Mouse (Mus musculus) CH12.LX (cell line): ENCODE results near the gene Dnajc6. TPM values are rescaled to one million over a fixed set of nuclear protein-coding genes. Genes with fewer than 3 reads are reported as not detected.

Experiments used
- DNase-seq: peaks from one replicate; pipeline ENCODE4 v3.0.0-alpha.2; 2013; ENCODE audit errors: extremely low read depth
- H3K27ac ChIP-seq: 2 replicates; pipeline ENCODE4 v1.5.1; 2012; ENCODE audit warnings: low read depth, mild to moderate bottlenecking, control low read depth, moderate library complexity; ENCODE audit not compliant: insufficient read depth
- H3K27me3 ChIP-seq: replicated peaks from 2 replicates; pipeline ENCODE3; 2012; ENCODE audit warnings: inconsistent platforms
- H3K36me3 ChIP-seq, 2 experiments: replicated peaks in 1 of 2; 2 replicates each; pipeline versions ENCODE3 to v1.6.1; 2012; ENCODE audit warnings: inconsistent platforms in 1 of 2, low read length in 1 of 2, mild to moderate bottlenecking in 1 of 2, mixed read lengths in 1 of 2, moderate library complexity in 1 of 2; ENCODE audit not compliant: control insufficient read depth in 1 of 2, insufficient read depth in 1 of 2
- H3K4me1 ChIP-seq, 2 experiments: 2 replicates each; pipeline ENCODE4 v1.6.1; 2012; ENCODE audit warnings: inconsistent platforms in 1 of 2, moderate library complexity in 1 of 2; ENCODE audit not compliant: insufficient read depth in 2 of 2, control insufficient read depth in 1 of 2
- H3K4me2 ChIP-seq: 2 replicates; pipeline ENCODE4 v1.6.1; 2012; ENCODE audit warnings: low read depth, mild to moderate bottlenecking, control low read depth; ENCODE audit not compliant: poor library complexity, insufficient read depth, severe bottlenecking
- H3K4me3 ChIP-seq, 3 experiments: fragments of 150-350 bp in 1 of 3; sonication (generic) in 1 of 3; replicated peaks in 1 of 3; 2 replicates each; pipeline versions ENCODE3 to v1.5.1; 2011 to 2012; ENCODE audit warnings: low read depth in 2 of 3, low read length in 2 of 3, mild to moderate bottlenecking in 2 of 3, moderate library complexity in 2 of 3, control low read depth in 1 of 3, improper control_type of control experiment in 1 of 3, inconsistent platforms in 1 of 3, mixed read lengths in 1 of 3; ENCODE audit not compliant: poor library complexity in 1 of 3
- H3K79me2 ChIP-seq: replicated peaks from 2 replicates; pipeline ENCODE4 v1.6.1; 2012; ENCODE audit warnings: mild to moderate bottlenecking, moderate library complexity; ENCODE audit not compliant: control insufficient read depth, poor library complexity, insufficient read depth, severe bottlenecking; ENCODE audit errors: extremely low read depth
- H3K9ac ChIP-seq: 2 replicates; pipeline ENCODE4 v1.6.1; 2012; ENCODE audit warnings: low read depth, mild to moderate bottlenecking, control low read depth, moderate library complexity; ENCODE audit not compliant: insufficient read depth
- H3K9me3 ChIP-seq: replicated peaks from 2 replicates; pipeline ENCODE3; 2012; ENCODE audit warnings: low read length, inconsistent platforms, mixed read lengths
- BHLHE40 ChIP-seq: IDR thresholded peaks from 2 replicates; pipeline ENCODE4 v1.6.1; 2011; ENCODE audit warnings: mild to moderate bottlenecking, low read depth, low read length, improper control_type of control experiment
- CHD2 ChIP-seq: IDR thresholded peaks from 2 replicates; pipeline ENCODE4 v1.6.1; 2011; ENCODE audit warnings: low read length, improper control_type of control experiment
- CTCF ChIP-seq, 2 experiments: IDR thresholded peaks in 1 of 2; conservative IDR thresholded peaks in 1 of 2; 2 replicates each; pipeline ENCODE4 v1.5.1; 2011 to 2012; ENCODE audit warnings: low read depth in 2 of 2, low read length in 2 of 2, improper control_type of control experiment in 1 of 2, inconsistent platforms in 1 of 2, mild to moderate bottlenecking in 1 of 2, moderate library complexity in 1 of 2
- E2F4 ChIP-seq: IDR thresholded peaks from 2 replicates; pipeline ENCODE4 v1.6.1; 2011; ENCODE audit warnings: low read depth, low read length, improper control_type of control experiment; ENCODE audit not compliant: insufficient replicate concordance
- ELF1 ChIP-seq: IDR thresholded peaks from 2 replicates; pipeline ENCODE4 v1.6.1; 2014; ENCODE audit warnings: low read depth, mild to moderate bottlenecking, inconsistent platforms, low read length, improper control_type of control experiment
- EP300 ChIP-seq: IDR thresholded peaks from 2 replicates; pipeline ENCODE4 v1.6.1; 2011; ENCODE audit warnings: low read length, improper control_type of control experiment
- ETS1 ChIP-seq: conservative IDR thresholded peaks from 2 replicates; pipeline ENCODE4 v1.6.1; 2012; ENCODE audit warnings: low read depth, mild to moderate bottlenecking, inconsistent platforms, low read length, improper control_type of control experiment, moderate library complexity
- GABPA ChIP-seq: IDR thresholded peaks from 2 replicates; pipeline ENCODE4 v1.6.1; 2012; ENCODE audit warnings: low read depth, low read length, improper control_type of control experiment, inconsistent platforms; ENCODE audit not compliant: insufficient replicate concordance
- HCFC1 ChIP-seq: IDR thresholded peaks from 2 replicates; pipeline ENCODE4 v1.6.1; 2012; ENCODE audit warnings: low read depth, mild to moderate bottlenecking, inconsistent platforms, low read length, improper control_type of control experiment
- IRF4 ChIP-seq: IDR thresholded peaks from 2 replicates; pipeline ENCODE4 v1.6.1; 2014; ENCODE audit warnings: low read depth, mild to moderate bottlenecking, inconsistent platforms, low read length, improper control_type of control experiment
- JUND ChIP-seq: conservative IDR thresholded peaks from 2 replicates; pipeline ENCODE4 v1.6.1; 2011; ENCODE audit warnings: low read depth, low read length, improper control_type of control experiment
- MAFK ChIP-seq: IDR thresholded peaks from 2 replicates; pipeline ENCODE4 v1.6.1; 2011; ENCODE audit warnings: low read length, improper control_type of control experiment; ENCODE audit not compliant: insufficient replicate concordance
- MAX ChIP-seq: IDR thresholded peaks from 2 replicates; pipeline ENCODE4 v1.6.1; 2011; ENCODE audit warnings: low read length, improper control_type of control experiment
- MAZ ChIP-seq: IDR thresholded peaks from 2 replicates; pipeline ENCODE4 v1.6.1; 2012; ENCODE audit warnings: low read depth, mild to moderate bottlenecking, inconsistent platforms, low read length, improper control_type of control experiment, moderate library complexity
- MEF2A ChIP-seq: IDR thresholded peaks from 2 replicates; pipeline ENCODE4 v1.6.1; 2014; ENCODE audit warnings: low read depth, mild to moderate bottlenecking, inconsistent platforms, low read length, improper control_type of control experiment, borderline replicate concordance
- MXI1 ChIP-seq: IDR thresholded peaks from 2 replicates; pipeline ENCODE4 v1.6.1; 2011; ENCODE audit warnings: mild to moderate bottlenecking, low read depth, low read length, improper control_type of control experiment
- MYC ChIP-seq: IDR thresholded peaks from 2 replicates; pipeline ENCODE4 v1.6.1; 2011; ENCODE audit warnings: low read depth, mild to moderate bottlenecking, improper control_type of control experiment, low read length
- NELFE ChIP-seq: IDR thresholded peaks from 2 replicates; pipeline ENCODE4 v1.6.1; 2011; ENCODE audit warnings: low read depth, low read length, improper control_type of control experiment
- NRF1 ChIP-seq: IDR thresholded peaks from 2 replicates; pipeline ENCODE4 v1.6.1; 2014; ENCODE audit warnings: low read depth, mild to moderate bottlenecking, inconsistent platforms, low read length, improper control_type of control experiment, moderate library complexity
- PAX5 ChIP-seq: IDR thresholded peaks from 2 replicates; pipeline ENCODE4 v1.6.1; 2012; ENCODE audit warnings: low read length, inconsistent platforms, mixed read lengths
- POLR2AphosphoS2 ChIP-seq: IDR thresholded peaks from 2 replicates; pipeline ENCODE4 v1.6.1; 2011; ENCODE audit warnings: low read depth, low read length, improper control_type of control experiment
- RAD21 ChIP-seq: IDR thresholded peaks from 2 replicates; pipeline ENCODE4 v1.6.1; 2011; ENCODE audit warnings: low read depth, mild to moderate bottlenecking, low read length, improper control_type of control experiment, moderate library complexity
- RCOR1 ChIP-seq: conservative IDR thresholded peaks from 2 replicates; pipeline ENCODE4 v1.6.1; 2012; ENCODE audit warnings: low read depth, mild to moderate bottlenecking, inconsistent platforms, low read length, improper control_type of control experiment
- TBP ChIP-seq: conservative IDR thresholded peaks from 2 replicates; pipeline ENCODE4 v1.6.1; 2011; ENCODE audit warnings: low read depth, low read length, improper control_type of control experiment
- UBTF ChIP-seq: IDR thresholded peaks from 2 replicates; pipeline ENCODE4 v1.6.1; 2012; ENCODE audit warnings: low read depth, mild to moderate bottlenecking, inconsistent platforms, low read length, improper control_type of control experiment, moderate library complexity
- ZKSCAN1 ChIP-seq: IDR thresholded peaks from 2 replicates; pipeline ENCODE4 v1.6.1; 2012; ENCODE audit warnings: low read depth, inconsistent platforms, low read length, improper control_type of control experiment, borderline replicate concordance
- ZMIZ1 ChIP-seq: IDR thresholded peaks from 2 replicates; pipeline ENCODE4 v1.6.1; 2012; ENCODE audit warnings: low read depth, mild to moderate bottlenecking, inconsistent platforms, low read length, improper control_type of control experiment
- dilution Hi-C: fragments of 300-500 bp; cut with MboI; formaldehyde crosslinking; loops from 2 replicates; pipeline ENCODE4 v1.14.3; 2020; ENCODE audit warnings: low sequenced_read_pairs; ENCODE audit not compliant: extremely low pct_unique_long_range_greater_than_20kb, extremely low pct_ligation_motif_present
- in situ Hi-C: fragments of 300-500 bp; cut with MboI; formaldehyde crosslinking; loops from 3 replicates; pipeline ENCODE4 v1.14.3; 2019; ENCODE audit warnings: low sequenced_read_pairs, low pct_ligation_motif_present, low pct_unique_long_range_greater_than_20kb, mixed read lengths
- polyA plus RNA-seq: library from polyadenylated mRNA; unstranded; fragments of >175 nt; gene quantifications from 2 replicates; pipeline ENCODE4 v1.2.1, GENCODE M21; 2012; ENCODE audit warnings: low read depth; ENCODE audit not compliant: insufficient read length
- total RNA-seq, 2 experiments: library from RNA; depleted of rRNA; stranded (reverse); fragments of 300-350 nt in 1 of 2; fragments of >200 nt in 1 of 2; gene quantifications; 2 replicates each; pipeline ENCODE4 v1.2.3; 2012 to 2014

The Dnajc6 gene
- total and polyA plus RNA-seq, 3 experiments = not detected

GRCm38 (mm10) chr4:101569076-101569475 is 72.6 kb downstream of the Dnajc6 start:
- H3K27ac ChIP-seq = no peak overlapping the region
- no peak overlapping the region for H3K4me3 ChIP-seq
- no peaks in the 10 kb centered on the region for H3K27me3 ChIP-seq
- H3K9ac ChIP-seq = no peak overlapping the region
- H3K79me2 ChIP-seq = no peaks in the 10 kb centered on the region
- H3K4me2 ChIP-seq = no peak overlapping the region
- no peak for DNase-seq
- H3K4me1 ChIP-seq = no peaks in the 10 kb centered on the region
- TF ChIP-seq MYC (no peak), IRF4 (no peak), NELFE (no peak), MAFK (no peak), CTCF (conservative IDR thresholded peaks at IDR 0.05 in 1 of 2, IDR thresholded peaks at IDR 0.05 in 1 of 2; ENCODE audit: low read depth in 2 of 2, low read length in 2 of 2) (no peak), MAZ (no peak), RCOR1 (no peak), PAX5 (no peak), CHD2 (no peak), TBP (no peak), UBTF (no peak), ZKSCAN1 (no peak), MEF2A (no peak), GABPA (no peak)
- TF ChIP-seq, all 38 proteins: peak for 0
- in situ Hi-C loops = no loop called here
- H3K9me3 ChIP-seq = no peaks in the 10 kb centered on the region
- no peaks in the 10 kb centered on the region for H3K36me3 ChIP-seq
- dilution Hi-C loops = no loop called here

GRCm38 (mm10) chr4:101572142-101572541 is 75.7 kb downstream of the Dnajc6 start:
- H3K4me2 ChIP-seq = no peak overlapping the region

More at GRCm38 (mm10) chr4:101572142-101572541, 75.7 kb downstream of the Dnajc6 start:
- DNase-seq = no peak
- Histone ChIP-seq H3K36me3 (no peaks in the 10 kb centered on the region), H3K9ac (no peak overlapping the region), H3K79me2 (no peaks in the 10 kb centered on the region), H3K4me1 (no peaks in the 10 kb centered on the region), H3K9me3 (no peaks in the 10 kb centered on the region), H3K27me3 (no peaks in the 10 kb centered on the region), H3K4me3 (no peak overlapping the region), H3K27ac (no peak overlapping the region)
- no peak for TF ChIP-seq JUND
- TF ChIP-seq RAD21 = no peak
- TF ChIP-seq GABPA = no peak
- TF ChIP-seq HCFC1 = no peak
- no peak for TF ChIP-seq BHLHE40
- no peak for TF ChIP-seq ELF1
- TF ChIP-seq PAX5 = no peak
- TF ChIP-seq POLR2AphosphoS2 = no peak
- TF ChIP-seq NRF1 = no peak
- no peak for TF ChIP-seq EP300
- TF ChIP-seq MAX = no peak
- no peak for TF ChIP-seq TBP
- TF ChIP-seq MXI1 = no peak
- TF ChIP-seq E2F4 = no peak
- no peak for TF ChIP-seq ETS1
- TF ChIP-seq ZMIZ1 = no peak
- in situ Hi-C loops = no loop called here
- dilution Hi-C loops = no loop called here
